Mouse (Mus musculus): ENCODE measurements around the gene Gm21677.
"Not testable (repeated sequence)": the region's sequence is repeated elsewhere in the genome, so short reads cannot be mapped to it uniquely, and the experiment has no call there.

Gm21677 gene

GRCm38 (mm10) chrY:3306349-3306748, at the start of gene Gm21677:
Gene Gm21677 (minus strand): TSS chrY:3306449.
- DNase-seq (ENCODE audit: low spot score): not testable (repeated sequence)

GRCm38 (mm10) chrY:3345229-3345628, 39.0 kb upstream of the Gm21677 start, which contains the start of gene Gm21693:
Gene Gm21693 (minus strand): TSS chrY:3345329.
- DNase-seq (ENCODE audit: low spot score): not testable (repeated sequence)

- DNase-seq (ENCODE audit: low spot score): not testable (repeated sequence)
These were observed 34.4 kb upstream of the Gm21677 start for GRCm38 (mm10) chrY:3340661-3341060.
